ENCODE assay signal across 31 mouse cellular contexts in genomic region chr4:59898521-59898919, GRCm38 (mm10). TPM values are rescaled to one million over a fixed set of nuclear protein-coding genes. Genes with fewer than 3 reads are reported as not detected.
DNase-seq lines count a peak whose midpoint lies in the region; ATAC-seq and TF ChIP-seq lines count a peak whose summit lies in the region.
"Had no signal": no experiment of that assay in that cellular context is flagged by ENCODE, and none has a peak within 500 bp of the region (broad histone marks: within the 10 kb centered on the region; RNA-seq: fewer than 3 reads in every experiment).

No protein-coding gene starts in this region.

- no peak for TF ChIP-seq CTCF in lung, postnatal 0 days (IDR thresholded peaks at IDR 0.05)
- no peak for TF ChIP-seq CTCF in lung, adult 2 months (IDR thresholded peaks at IDR 0.05; ENCODE audit: insufficient read depth, low read length)

- H3K27ac ChIP-seq in lung, postnatal 0 days (ENCODE audit: low read length), result no peak overlapping the region
- 0 out of 2 replicates have a peak overlapping the region, but pooled peaks have one; percentile 54 for H3K27ac ChIP-seq in stomach, embryonic 15.5 days
- no peak overlapping the region for H3K27ac ChIP-seq in midbrain, embryonic 15.5 days
- H3K27ac ChIP-seq: embryonic facial prominence, embryonic 13.5 days; forebrain, embryonic 10.5 days; forebrain, embryonic 15.5 days; hindbrain, embryonic 13.5 days; limb, embryonic 13.5 days; midbrain, embryonic 12.5 days; neural tube, embryonic 13.5 days had no signal

- TF ChIP-seq EP300 in lung, postnatal 0 days (IDR thresholded peaks at IDR 0.05), result no peak

- no peak overlapping the region for H3K4me2 ChIP-seq in lung, postnatal 0 days (replicated peaks; ENCODE audit: low read depth, low read length)
- H3K4me2 ChIP-seq in stomach, embryonic 15.5 days, result no peak overlapping the region
- H3K4me2 ChIP-seq in midbrain, embryonic 15.5 days, result no peak overlapping the region
- H3K4me2 ChIP-seq: embryonic facial prominence, embryonic 13.5 days; forebrain, embryonic 15.5 days; hindbrain, embryonic 13.5 days; limb, embryonic 13.5 days; liver, embryonic 11.5 days; midbrain, embryonic 12.5 days; neural tube, embryonic 13.5 days had no signal

- WGBS in lung, postnatal 0 days, result 66% methylated on average over 9 of the region's 9 CpGs
- 65% methylated on average over 9 of the region's 9 CpGs for WGBS in lung, adult 2 months
- WGBS in stomach, embryonic 15.5 days, result 66% methylated on average over 9 of the region's 9 CpGs
- 91% methylated on average over 9 of the region's 9 CpGs for WGBS in midbrain, embryonic 15.5 days

- no peaks in the 10 kb centered on the region for H3K27me3 ChIP-seq in lung, postnatal 0 days (replicated peaks; ENCODE audit: insufficient read depth, low read length)
- H3K27me3 ChIP-seq in stomach, embryonic 15.5 days (replicated peaks), result no peaks in the 10 kb centered on the region
- H3K27me3 ChIP-seq in midbrain, embryonic 15.5 days (replicated peaks), result no peaks in the 10 kb centered on the region
- H3K27me3 ChIP-seq: embryonic facial prominence, embryonic 13.5 days; forebrain, embryonic 15.5 days; hindbrain, embryonic 13.5 days; limb, embryonic 13.5 days; megakaryocyte, embryonic 14.5 days; midbrain, embryonic 12.5 days; neural tube, embryonic 13.5 days had no signal

- H3K36me3 ChIP-seq in lung, postnatal 0 days (ENCODE audit: insufficient read depth, low read length), result peaks cover 8% of the 10 kb centered on the region; the same call in 1 of the 2 replicates
- peaks cover 8% of the 10 kb centered on the region; the same call in 1 of the 2 replicates for H3K36me3 ChIP-seq in stomach, embryonic 15.5 days
- H3K36me3 ChIP-seq in midbrain, embryonic 15.5 days (replicated peaks), result peaks cover 3% of the 10 kb centered on the region; the same call in 1 of the 2 replicates
- H3K36me3 ChIP-seq: forebrain, embryonic 15.5 days had no signal

- H3K4me1 ChIP-seq in lung, postnatal 0 days (ENCODE audit: insufficient read depth, low read depth, low read length), result no peaks in the 10 kb centered on the region
- H3K4me1 ChIP-seq in lung, adult 2 months (ENCODE audit: control insufficient read depth, insufficient read depth, low read length), result peaks cover 3% of the 10 kb centered on the region
- peaks cover 5% of the 10 kb centered on the region; the same call in 1 of the 2 replicates for H3K4me1 ChIP-seq in stomach, embryonic 15.5 days
- H3K4me1 ChIP-seq in midbrain, embryonic 15.5 days, result no peaks in the 10 kb centered on the region
- H3K4me1 ChIP-seq: embryonic facial prominence, embryonic 13.5 days; forebrain, embryonic 10.5 days; forebrain, embryonic 15.5 days; hindbrain, embryonic 13.5 days; limb, embryonic 13.5 days; midbrain, embryonic 12.5 days; neural tube, embryonic 13.5 days had no signal

- DNase-seq in heart, adult 9 months (ENCODE audit: low spot score in 2 of 2), result peak; percentile 32 to 47
- no peak for DNase-seq in heart, adult 11 months
- no peak for DNase-seq in lung, postnatal 0 days (ENCODE audit: low spot score)
- no peak for DNase-seq in lung, adult 2 months
- DNase-seq in spleen, adult 18-20 months, result no peak
- DNase-seq: adrenal gland, postnatal 14 days; cerebellum, adult 11 months; cerebellum, adult 9-10 months; cerebellum, postnatal 36 days; embryo, embryonic 11 days; gastrocnemius, postnatal 25 days; kidney, adult 9 months; kidney, postnatal 25 days; lung, postnatal 4 days; thymus, adult 18-20 months; thymus, postnatal 25 days had no signal

- TF ChIP-seq POLR2A in lung, adult 2 months (IDR thresholded peaks at IDR 0.05; ENCODE audit: borderline replicate concordance, extremely low read depth, low read depth, low read length), result no peak

- no peaks in the 10 kb centered on the region for H3K9me3 ChIP-seq in lung, postnatal 0 days (ENCODE audit: low read length)
- no peaks in the 10 kb centered on the region for H3K9me3 ChIP-seq in stomach, embryonic 15.5 days
- H3K9me3 ChIP-seq in midbrain, embryonic 15.5 days, result no peaks in the 10 kb centered on the region
- H3K9me3 ChIP-seq: embryonic facial prominence, embryonic 13.5 days; forebrain, embryonic 10.5 days; forebrain, embryonic 15.5 days; G1E; hindbrain, embryonic 13.5 days; limb, embryonic 13.5 days; megakaryocyte, embryonic 14.5 days; midbrain, embryonic 12.5 days; neural tube, embryonic 13.5 days had no signal

- peak; percentile 16; the same call in 1 of the 2 replicates for ATAC-seq in lung, postnatal 0 days
- peak; percentile 15; the same call in 1 of the 2 replicates for ATAC-seq in stomach, embryonic 15.5 days (ENCODE audit: insufficient read depth, low FRiP score, low read depth)
- ATAC-seq in midbrain, embryonic 15.5 days (replicated peaks), result no peak
- ATAC-seq: forebrain, embryonic 15.5 days; intestine, embryonic 16.5 days had no signal

- H3K9ac ChIP-seq in lung, postnatal 0 days (replicated peaks; ENCODE audit: low read depth), result no peak overlapping the region
- H3K9ac ChIP-seq in stomach, embryonic 15.5 days, result no peak overlapping the region
- H3K9ac ChIP-seq in midbrain, embryonic 15.5 days, result no peak overlapping the region
- H3K9ac ChIP-seq: embryonic facial prominence, embryonic 13.5 days; forebrain, embryonic 15.5 days; hindbrain, embryonic 13.5 days; limb, embryonic 13.5 days; midbrain, embryonic 12.5 days; neural tube, embryonic 13.5 days had no signal

- no peak overlapping the region for H3K4me3 ChIP-seq in lung, postnatal 0 days (ENCODE audit: low read depth, low read length)
- H3K4me3 ChIP-seq in lung, adult 2 months (replicated peaks; ENCODE audit: extremely low read depth, low read depth, low read length), result no peak overlapping the region
- no peak overlapping the region for H3K4me3 ChIP-seq in stomach, embryonic 15.5 days (replicated peaks)
- H3K4me3 ChIP-seq in midbrain, embryonic 15.5 days, result no peak overlapping the region
- H3K4me3 ChIP-seq: embryonic facial prominence, embryonic 13.5 days; forebrain, embryonic 10.5 days; forebrain, embryonic 15.5 days; hindbrain, embryonic 13.5 days; limb, embryonic 13.5 days; megakaryocyte, embryonic 14.5 days; midbrain, embryonic 12.5 days; neural tube, embryonic 13.5 days had no signal

RNA-seq across cellular contexts. Expression of gene Slc46a2, which starts 16.3 kb away (rescaled TPM):
- 0.10 TPM in 2 replicates for polyA plus RNA-seq in lung, postnatal 0 days (2015; fragmentation: Nextera tagmentation; extraction: Ambion mirVana)
- 2.5 TPM in 1 of 2 replicates, not detected in the other for polyA plus RNA-seq in lung, adult 2 months (2012; rRNA removed)
- 0.10 TPM in 1 of 2 replicates, not detected in the other for polyA plus RNA-seq in stomach, embryonic 15.5 days (2015; fragmentation: Nextera tagmentation; extraction: Ambion mirVana)
- 0.05 and 0.11 TPM in 2 replicates for polyA plus RNA-seq in midbrain, embryonic 15.5 days (2015; fragmentation: Nextera tagmentation; extraction: Ambion mirVana)
- polyA plus RNA-seq: forebrain, embryonic 10.5 days; frontal cortex, adult 2 months; G1E; intestine, embryonic 16.5 days; liver, embryonic 11.5 days; liver, embryonic 16.5 days; midbrain, embryonic 12.5 days; neural tube, embryonic 13.5 days had no signal

Comparison
In these comparisons a context has a peak if more than half of its experiments do, and no peak if none do; other contexts are left out.
1. DNase-seq: peak in heart, adult 9 months (2 of 2); none in heart, adult 11 months (single experiment), lung, postnatal 0 days (single experiment), lung, adult 2 months (single experiment) and spleen, adult 18-20 months (0 of 2).